Mouse (Mus musculus) layer of hippocampus, postnatal 10 days (tissue): ENCODE results near the gene Tmem92. TPM values are rescaled to one million over a fixed set of nuclear protein-coding genes. Genes with fewer than 3 reads are reported as not detected.
A peak's percentile ranks its signal among the peaks of the same experiment; 100 is the strongest.
"Not testable (repeated sequence)": the region's sequence is repeated elsewhere in the genome, so short reads cannot be mapped to it uniquely, and the experiment has no call there.

Source experiments
- DNase-seq, 2 experiments: peaks; one replicate each; pipeline ENCODE4 v3.0.0; 2021; ENCODE audit warnings: low spot score in 2 of 2
- long read RNA-seq: library from polyadenylated mRNA; stranded (forward); transcript quantifications from one replicate; pipeline ENCODE4 v2.0.0, GENCODE M21; 2023
- total RNA-seq, 2 experiments: library from RNA; stranded (reverse); gene quantifications; 2 replicates each; pipeline ENCODE4 v1.2.3; 2021

Gene Tmem92
- not detected for total RNA-seq
- long read RNA-seq, result 0 reads

GRCm38 (mm10) chr11:94782603-94783002 is at the start of gene Tmem92:
TSS of gene Tmem92 (minus strand) at chr11:94782703.
- no peak for DNase-seq

- no peak for DNase-seq
Observed at GRCm38 (mm10) chr11:94828966-94829365, 46.5 kb upstream of the Tmem92 start.

GRCm38 (mm10) chr11:94819427-94819826 is 36.9 kb upstream of the Tmem92 start:
- peak; percentile 32 to 34 for DNase-seq

GRCm38 (mm10) chr11:94818946-94819345 is 36.4 kb upstream of the Tmem92 start:
- peak in 1 of 2 experiments; percentile 14 for DNase-seq

GRCm38 (mm10) chr11:94811537-94811936 is 29.0 kb upstream of the Tmem92 start:
- DNase-seq, result not testable (repeated sequence)

- no peak for DNase-seq
Observed at GRCm38 (mm10) chr11:94791700-94792099, 9.2 kb upstream of the Tmem92 start.

- DNase-seq, result peak; percentile 61 to 72
Observed at GRCm38 (mm10) chr11:94785247-94785646, 2.7 kb upstream of the Tmem92 start.

- DNase-seq, result no peak
Observed at GRCm38 (mm10) chr11:94774887-94775497, 7.5 kb downstream of the Tmem92 start.

GRCm38 (mm10) chr11:94773851-94774250 is 8.7 kb downstream of the Tmem92 start:
- DNase-seq, result no peak

GRCm38 (mm10) chr11:94772363-94773055 is 10.0 kb downstream of the Tmem92 start:
- no peak for DNase-seq

- no peak for DNase-seq
Observed at GRCm38 (mm10) chr11:94767241-94767640, 15.3 kb downstream of the Tmem92 start.

- DNase-seq, result no peak
Observed at GRCm38 (mm10) chr11:94762775-94763174, 19.7 kb downstream of the Tmem92 start.

GRCm38 (mm10) chr11:94762281-94762680 is 20.2 kb downstream of the Tmem92 start:
- DNase-seq, result no peak

GRCm38 (mm10) chr11:94760799-94761198 is 21.7 kb downstream of the Tmem92 start:
- DNase-seq, result no peak

GRCm38 (mm10) chr11:94760364-94760763 is 22.1 kb downstream of the Tmem92 start:
- no peak for DNase-seq

- DNase-seq, result no peak
Observed at GRCm38 (mm10) chr11:94759916-94760315, 22.6 kb downstream of the Tmem92 start.

- DNase-seq, result no peak
Observed at GRCm38 (mm10) chr11:94752946-94753713, 29.4 kb downstream of the Tmem92 start.

GRCm38 (mm10) chr11:94741732-94742272 is 40.7 kb downstream of the Tmem92 start, which contains the start of gene Cdc34b:
TSS of gene Cdc34b (plus strand) at chr11:94741782.
- DNase-seq, result no peak

GRCm38 (mm10) chr11:94735746-94736145 is 46.8 kb downstream of the Tmem92 start:
- no peak for DNase-seq

GRCm38 (mm10) chr11:94732773-94733172 is 49.7 kb downstream of the Tmem92 start:
- DNase-seq, result peak; percentile 14 to 29

- no peak for DNase-seq
Observed at GRCm38 (mm10) chr11:94731229-94731628, 51.3 kb downstream of the Tmem92 start.

- DNase-seq, result peak; percentile 85 to 86
Observed at GRCm38 (mm10) chr11:94730261-94730660, 52.2 kb downstream of the Tmem92 start.
